Mouse (Mus musculus) gonadal fat pad, adult 2 months (tissue): ENCODE data around the gene Olfr1212. TPM values are rescaled to one million over a fixed set of nuclear protein-coding genes. Genes with fewer than 3 reads are reported as not detected.

Experiments used
- DNase-seq: peaks from one replicate; pipeline ENCODE4 v3.0.0-alpha.2; 2012; ENCODE audit warnings: low read depth
- polyA plus RNA-seq: library from polyadenylated mRNA; depleted of rRNA; stranded (reverse); fragments of >200 nt; gene quantifications from 2 replicates; pipeline ENCODE4 v1.2.3, GENCODE M21; 2012; rRNA removed

Olfr1212 gene
- polyA plus RNA-seq: not detected in 2 replicates

DNA sequence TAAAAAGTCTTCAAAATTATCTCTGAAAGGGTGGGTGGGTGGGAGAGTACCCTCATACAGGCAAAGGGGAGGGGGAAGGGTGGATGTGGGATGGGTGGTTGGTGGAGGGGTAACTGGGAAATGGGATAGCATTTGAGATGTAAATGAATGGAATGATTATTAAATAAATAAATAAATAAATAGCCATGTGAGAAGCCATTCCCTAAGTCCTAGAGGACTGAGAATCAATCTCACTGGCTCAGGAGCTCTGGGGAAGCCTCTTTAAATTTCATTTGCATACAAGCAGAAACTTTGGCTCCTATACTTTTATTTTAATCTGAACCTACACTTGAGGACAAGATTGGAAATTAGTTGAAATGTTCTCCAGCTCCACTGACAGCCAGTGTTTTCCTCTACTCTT lies at the start of gene Olfr1212:
TSS of gene Olfr1212 (plus strand) at position 301 of the 400 bp plus-strand sequence.
- no peak for DNase-seq

DNA sequence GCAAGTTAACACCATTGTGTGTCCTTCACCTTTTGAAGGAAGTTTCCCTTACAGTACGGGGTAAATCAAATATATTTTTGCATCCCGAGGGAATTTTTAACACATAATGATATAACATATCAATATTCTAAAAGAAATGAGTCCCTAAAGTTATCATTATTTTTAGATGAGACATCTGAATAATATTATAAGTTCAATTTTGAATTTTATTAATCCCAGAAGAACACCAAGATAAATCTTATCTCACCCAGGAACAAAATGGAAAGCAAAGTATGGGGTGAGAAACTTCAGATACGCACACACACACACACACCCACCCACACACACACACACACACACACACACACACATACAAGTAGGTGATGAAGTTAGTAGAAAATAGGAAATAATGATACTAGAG lies 38.7 kb upstream of the Olfr1212 start, which contains the start of gene Olfr1209:
TSS of gene Olfr1209 (minus strand) at position 101 of the 400 bp plus-strand sequence.
- no peak for DNase-seq

DNA sequence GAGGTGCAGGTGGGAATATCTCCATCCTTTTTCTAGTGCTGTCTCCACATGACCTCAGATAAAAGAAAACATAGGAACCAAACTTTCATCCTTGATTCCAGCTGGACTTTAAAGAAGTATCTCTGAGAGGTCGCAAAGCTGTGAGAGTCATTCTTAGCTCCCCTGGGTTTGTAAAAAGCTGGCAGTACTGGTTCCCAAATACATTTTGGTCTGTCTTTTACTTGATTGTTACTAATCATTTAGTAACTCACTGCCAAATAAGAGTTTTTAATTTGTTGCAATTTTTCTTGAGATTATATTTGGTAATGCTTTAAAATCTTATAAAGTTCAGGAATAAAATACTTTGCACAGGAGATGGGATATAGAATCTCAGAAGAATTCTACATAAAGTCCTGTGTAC lies 15.8 kb upstream of the Olfr1212 start, which contains the start of gene Olfr1211:
TSS of gene Olfr1211 (minus strand) at position 101 of the 400 bp plus-strand sequence.
- DNase-seq: no peak

DNA sequence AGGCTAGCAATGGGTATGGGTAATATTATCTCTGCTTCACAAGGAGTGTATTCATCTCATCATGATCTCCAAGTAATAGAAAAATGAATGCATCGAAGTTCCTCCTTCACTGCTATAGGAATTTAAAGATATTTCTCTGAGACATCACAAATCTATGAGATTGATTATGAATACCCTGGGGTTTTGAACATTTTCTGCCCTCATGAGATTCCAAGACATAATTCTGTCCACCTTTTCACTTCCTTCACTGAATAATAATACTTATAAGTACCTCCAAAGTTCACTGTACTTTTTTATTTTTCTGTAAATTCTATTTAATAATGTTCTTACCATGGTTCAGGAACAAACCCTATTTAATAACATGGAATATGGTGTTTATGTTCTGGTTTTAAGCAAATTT lies 26.4 kb downstream of the Olfr1212 start, which contains the start of gene Gm13762:
TSS of gene Gm13762 (minus strand) at position 101 of the 400 bp plus-strand sequence.
- DNase-seq: no peak

DNA sequence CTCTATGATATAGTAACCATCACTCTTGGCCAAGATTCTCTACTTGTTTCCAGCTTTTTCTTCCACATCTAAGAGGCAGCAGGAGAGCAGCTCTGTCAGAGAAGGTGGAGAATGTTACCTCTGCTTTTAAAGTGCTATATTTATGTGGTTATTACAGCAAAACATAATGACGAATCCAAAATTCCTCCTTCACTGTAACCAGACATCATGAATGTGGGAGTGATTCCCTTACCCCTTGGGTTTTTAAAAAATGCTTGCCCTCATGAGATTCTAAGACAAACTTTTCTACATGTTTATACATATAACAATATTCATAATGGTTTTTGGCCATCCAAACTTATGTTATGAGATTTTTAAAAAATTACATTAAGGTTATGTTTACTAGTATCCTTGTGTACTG lies 38.8 kb downstream of the Olfr1212 start, which contains the start of gene Olfr1214:
TSS of gene Olfr1214 (minus strand) at position 101 of the 400 bp plus-strand sequence.
- no peak for DNase-seq

DNA sequence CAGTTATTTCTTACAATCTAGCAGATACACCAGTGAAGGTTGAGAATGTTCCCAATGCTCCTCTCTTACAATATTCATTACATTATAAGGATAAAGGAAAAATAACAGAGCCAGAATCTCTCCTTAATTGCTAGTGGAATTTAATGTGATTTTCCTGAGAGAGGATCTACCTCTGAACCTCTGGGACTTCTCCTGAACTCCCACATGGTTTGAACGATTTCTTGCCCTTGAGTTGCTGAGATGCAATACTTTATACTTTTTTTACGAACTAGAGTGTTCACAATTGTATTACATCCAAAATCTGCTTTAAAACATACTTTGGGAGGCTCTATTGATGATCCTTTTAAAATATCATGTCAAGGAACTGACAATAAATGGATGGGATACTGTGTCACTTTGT lies 53.1 kb downstream of the Olfr1212 start, which contains the start of gene Olfr1215:
TSS of gene Olfr1215 (minus strand) at position 101 of the 400 bp plus-strand sequence.
- no peak for DNase-seq

Other genes with a start within 250 kb of the Olfr1212 start
- gene Olfr1196, start 249.4 kb upstream of the Olfr1212 start, polyA plus RNA-seq: not detected in 2 replicates
- gene Olfr1197, start 221.6 kb upstream of the Olfr1212 start, polyA plus RNA-seq: not detected in 2 replicates
- gene Olfr1198, start 202.6 kb upstream of the Olfr1212 start, polyA plus RNA-seq: not detected in 2 replicates
- gene Olfr1199, start 193.5 kb upstream of the Olfr1212 start, polyA plus RNA-seq: not detected in 2 replicates
- not detected in 2 replicates for gene Olfr1200, start 183.5 kb upstream of the Olfr1212 start, polyA plus RNA-seq
- gene Olfr1201, start 160.9 kb upstream of the Olfr1212 start, polyA plus RNA-seq: not detected in 2 replicates
- not detected in 2 replicates for gene Olfr1202, start 139.5 kb upstream of the Olfr1212 start, polyA plus RNA-seq
- not detected in 2 replicates for gene Olfr1205, start 124.2 kb upstream of the Olfr1212 start, polyA plus RNA-seq
- gene Olfr1204, start 104.7 kb upstream of the Olfr1212 start, polyA plus RNA-seq: not detected in 2 replicates
- not detected in 2 replicates for gene Olfr1206, start 90.7 kb upstream of the Olfr1212 start, polyA plus RNA-seq
- not detected in 2 replicates for gene Olfr1208, start 51.7 kb upstream of the Olfr1212 start, polyA plus RNA-seq
- gene Olfr1209, start 38.8 kb upstream of the Olfr1212 start, polyA plus RNA-seq: not detected in 2 replicates
- gene Olfr1211, start 15.9 kb upstream of the Olfr1212 start, polyA plus RNA-seq: not detected in 2 replicates
- not detected in 2 replicates for gene Gm13762, start 26.3 kb downstream of the Olfr1212 start, polyA plus RNA-seq
- gene Olfr1214, start 38.7 kb downstream of the Olfr1212 start, polyA plus RNA-seq: not detected in 2 replicates
- gene Olfr1215, start 53.0 kb downstream of the Olfr1212 start, polyA plus RNA-seq: not detected in 2 replicates
- gene Olfr1216, start 64.4 kb downstream of the Olfr1212 start, polyA plus RNA-seq: not detected in 2 replicates
- gene Olfr1217, start 78.1 kb downstream of the Olfr1212 start, polyA plus RNA-seq: not detected in 2 replicates
- not detected in 2 replicates for gene Olfr1218, start 107.2 kb downstream of the Olfr1212 start, polyA plus RNA-seq
- gene Olfr1219, start 129.5 kb downstream of the Olfr1212 start, polyA plus RNA-seq: not detected in 2 replicates
- gene Olfr1220, start 152.9 kb downstream of the Olfr1212 start, polyA plus RNA-seq: not detected in 2 replicates
- not detected in 2 replicates for gene Olfr1221, start 163.3 kb downstream of the Olfr1212 start, polyA plus RNA-seq
- gene Olfr1222, start 179.1 kb downstream of the Olfr1212 start, polyA plus RNA-seq: not detected in 2 replicates
- not detected in 2 replicates for gene Olfr1223, start 197.6 kb downstream of the Olfr1212 start, polyA plus RNA-seq
- not detected in 2 replicates for gene Olfr1224-ps1, start 210.1 kb downstream of the Olfr1212 start, polyA plus RNA-seq
- gene Olfr1225, start 220.7 kb downstream of the Olfr1212 start, polyA plus RNA-seq: not detected in 2 replicates
- not detected in 2 replicates for gene Olfr1226, start 246.1 kb downstream of the Olfr1212 start, polyA plus RNA-seq